Mouse (Mus musculus): ENCODE measurements around the gene Fam189a2.

GRCm38 (mm10) chr19:24058021-24058420, 27.2 kb upstream of the Fam189a2 start:
- TF ChIP-seq POLR2A (IDR thresholded peaks at IDR 0.05; ENCODE audit: extremely low read depth, insufficient read depth, low read length) (no peak), CTCF (IDR thresholded peaks at IDR 0.05; ENCODE audit: extremely low read depth, insufficient read depth, low read length) (no peak)

Data from cortical plate, adult 2 months (tissue).